Mouse (Mus musculus) lung, embryonic 16.5 days (tissue): ENCODE results near the gene Gps2. TPM values are rescaled to one million over a fixed set of nuclear protein-coding genes. Genes with fewer than 3 reads are reported as not detected.

Source experiments
- ATAC-seq: fragments of 200-750 bp; cut with Nextera tagmentation; 2 replicates; pipeline ENCODE4 v1.8.0; 2017; ENCODE audit warnings: low read depth, mild to moderate bottlenecking, moderate library complexity
- H3K27ac ChIP-seq: fragments of 300-500 bp; sonication (generic); 2 replicates; pipeline ENCODE4 v1.5.1; 2014; ENCODE audit warnings: mild to moderate bottlenecking, control low read depth, low read length
- H3K27me3 ChIP-seq: fragments of 300-500 bp; sonication (generic); 2 replicates; pipeline ENCODE4 v1.6.1; 2014; ENCODE audit warnings: low read depth, low read length, mixed read lengths; ENCODE audit not compliant: control insufficient read depth, insufficient read depth
- H3K36me3 ChIP-seq: fragments of 300-500 bp; sonication (generic); 2 replicates; pipeline ENCODE4 v1.6.1; 2014; ENCODE audit warnings: low read length; ENCODE audit not compliant: control insufficient read depth, insufficient read depth
- H3K4me1 ChIP-seq: fragments of 300-500 bp; sonication (generic); replicated peaks from 2 replicates; pipeline ENCODE4 v1.6.1; 2014; ENCODE audit warnings: low read length, mixed read lengths; ENCODE audit not compliant: control insufficient read depth, insufficient read depth
- H3K4me2 ChIP-seq: fragments of 300-500 bp; sonication (generic); 2 replicates; pipeline ENCODE4 v1.6.1; 2014; ENCODE audit warnings: low read depth, low read length, control low read depth
- H3K4me3 ChIP-seq: fragments of 300-500 bp; sonication (generic); 2 replicates; pipeline ENCODE4 v1.5.1; 2014; ENCODE audit warnings: mild to moderate bottlenecking, low read length, control low read depth
- H3K9ac ChIP-seq: fragments of 300-500 bp; sonication (generic); 2 replicates; pipeline ENCODE4 v1.6.1; 2014; ENCODE audit warnings: low read length, control low read depth
- H3K9me3 ChIP-seq: fragments of 300-500 bp; sonication (generic); 2 replicates; pipeline ENCODE4 v1.6.1; 2016; ENCODE audit warnings: low read length; ENCODE audit not compliant: control insufficient read depth
- WGBS: fragments of 180-500 bp; shearing (Covaris S2); extraction: QIAGEN DNeasy Blood & Tissue Kit; methylation state at CpG from one replicate; pipeline ENCODE4 v1.1.7; 2014; 5-methylcytosine and 5-hydroxymethylcytosine counted together
- polyA plus RNA-seq: library from polyadenylated mRNA; unstranded; fragments of >200 nt; fragmentation: Nextera tagmentation; extraction: Ambion mirVana; gene quantifications from 2 replicates; pipeline ENCODE4 v1.2.1, GENCODE M21; 2015

Gps2 gene
- polyA plus RNA-seq: 85.1 and 87.8 TPM in 2 replicates

DNA sequence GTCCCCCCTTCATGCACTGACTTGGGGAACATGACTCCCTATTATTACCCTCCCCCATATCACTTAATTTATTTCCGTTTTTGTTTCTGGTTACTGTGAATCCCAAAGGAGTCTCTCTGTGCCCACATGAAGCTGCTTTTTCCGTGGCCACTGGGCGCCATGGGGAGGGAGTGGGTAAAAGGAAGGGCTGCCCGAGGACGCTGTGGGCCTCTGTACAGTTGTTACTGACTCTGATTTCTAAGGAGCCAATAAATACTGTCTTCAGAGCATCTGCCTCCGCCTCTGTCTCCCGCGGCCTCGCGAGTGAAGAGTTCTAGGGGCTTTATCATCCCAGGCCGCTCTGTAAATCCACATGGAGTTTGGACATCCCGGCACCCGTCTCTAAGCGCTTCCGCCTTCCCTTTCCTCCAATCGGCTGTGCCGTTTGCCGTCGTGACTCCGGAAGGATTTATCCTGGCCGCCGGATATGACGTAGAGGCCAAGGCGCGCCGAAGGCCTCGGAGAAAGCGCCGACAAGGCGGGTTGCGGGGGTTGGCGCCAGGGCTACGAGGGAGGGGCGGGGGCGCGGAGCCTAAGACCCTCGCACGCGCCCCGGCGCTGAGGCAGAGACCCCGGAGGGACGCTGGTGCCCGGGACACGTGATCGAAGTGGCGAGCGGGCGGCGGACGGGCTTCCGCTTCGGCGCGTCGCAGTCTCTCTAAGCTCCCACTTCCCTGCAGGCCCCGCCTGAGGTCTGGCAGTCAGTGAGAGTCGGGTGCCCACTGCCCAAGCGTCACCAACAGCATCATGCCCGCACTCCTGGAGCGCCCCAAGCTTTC is at the start of gene Gps2:
Gene Gps2 (plus strand): TSS at position 335 of the 818 bp plus-strand sequence.
- ATAC-seq: peak; percentile 90
- Histone ChIP-seq H3K27ac (peak within 1 kb of the TSS; percentile 82), H3K27me3 (no peaks in the 10 kb centered on the region), H3K9me3 (no peaks in the 10 kb centered on the region), H3K4me2 (peak within 1 kb of the TSS; percentile 93), H3K9ac (peak within 1 kb of the TSS; percentile 85), H3K4me3 (peak within 1 kb of the TSS; percentile 98), H3K4me1 (peaks cover 23% of the 10 kb centered on the region), H3K36me3 (peaks cover 68% of the 10 kb centered on the region)
- WGBS: 2% methylated on average over 57 of the region's 61 CpGs

DNA sequence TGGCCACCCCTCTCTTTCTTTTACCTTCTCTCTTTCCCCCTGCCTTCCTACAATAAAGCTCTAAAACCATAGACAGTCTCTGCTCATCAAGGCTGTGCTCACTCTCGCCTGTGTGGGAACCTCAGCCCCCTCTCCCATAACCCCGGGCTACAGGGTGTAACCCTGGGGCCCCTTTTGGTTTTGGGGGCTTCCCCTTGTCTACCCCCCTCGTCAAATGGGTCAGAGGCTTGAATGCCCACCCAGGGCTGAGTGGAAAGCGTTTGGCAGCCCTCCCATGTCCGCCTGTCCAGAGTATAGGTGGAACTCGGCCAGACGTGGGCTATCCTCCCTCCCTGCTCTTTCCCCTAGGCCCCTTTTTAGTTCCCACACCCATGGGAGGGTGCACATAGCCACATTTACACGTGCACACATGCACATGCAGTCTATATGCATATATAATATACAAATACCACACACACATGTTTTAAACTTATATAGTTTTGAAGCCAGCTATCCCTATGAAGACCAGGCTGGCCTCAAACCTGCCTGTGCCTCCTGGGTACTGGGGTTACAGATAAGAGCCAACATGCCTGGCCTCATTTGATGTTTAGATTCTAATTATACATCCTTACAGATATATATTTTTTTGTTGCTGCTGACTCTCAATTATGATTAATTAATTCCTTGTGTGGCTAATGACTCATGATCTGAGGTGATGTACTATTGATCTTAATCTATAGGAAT is 49.4 kb upstream of the Gps2 start:
- 38% methylated on average over 8 of the region's 8 CpGs for WGBS
- no peak overlapping the region for H3K27ac ChIP-seq
- no peak for ATAC-seq
- H3K4me1 ChIP-seq: no peaks in the 10 kb centered on the region
- no peak overlapping the region for H3K9ac ChIP-seq
- H3K4me2 ChIP-seq: no peak overlapping the region
- no peak overlapping the region for H3K4me3 ChIP-seq
- H3K27me3 ChIP-seq: no peaks in the 10 kb centered on the region; the same call in 1 of the 2 replicates
- H3K9me3 ChIP-seq: no peaks in the 10 kb centered on the region
- H3K36me3 ChIP-seq: no peaks in the 10 kb centered on the region

DNA sequence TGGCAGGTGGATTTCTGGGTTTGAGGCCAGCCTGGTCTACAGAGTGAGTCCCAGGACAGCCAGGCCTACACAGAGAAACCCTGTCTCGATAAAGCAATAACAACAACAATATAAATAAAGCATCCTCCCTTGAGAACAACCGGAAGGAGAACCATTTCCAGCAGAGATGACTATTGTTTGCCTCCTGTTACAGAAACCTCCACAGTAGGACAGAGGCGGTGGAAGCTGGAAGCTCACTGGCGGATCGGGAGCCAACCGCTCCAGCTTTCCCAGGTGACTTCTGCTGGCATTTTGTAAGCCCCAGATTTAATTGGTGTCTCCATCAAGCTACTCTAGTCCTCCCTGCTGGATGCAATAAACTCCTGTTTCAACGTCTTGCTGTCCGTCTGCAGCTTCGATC is 48.1 kb upstream of the Gps2 start:
- H3K4me3 ChIP-seq: no peak overlapping the region
- 80% methylated on average over 9 of the region's 9 CpGs for WGBS
- ATAC-seq: no peak
- H3K4me2 ChIP-seq: no peak overlapping the region
- no peaks in the 10 kb centered on the region for H3K36me3 ChIP-seq
- no peaks in the 10 kb centered on the region for H3K9me3 ChIP-seq
- H3K9ac ChIP-seq: no peak overlapping the region
- H3K4me1 ChIP-seq: no peaks in the 10 kb centered on the region
- no peaks in the 10 kb centered on the region; the same call in 1 of the 2 replicates for H3K27me3 ChIP-seq
- H3K27ac ChIP-seq: no peak overlapping the region

- WGBS: 51% methylated on average over 9 of the region's 9 CpGs
- no peak for ATAC-seq
Observed at GRCm38 (mm10) chr11:69867335-69867734, 46.4 kb upstream of the Gps2 start.

GRCm38 (mm10) chr11:69870289-69871069 is 43.2 kb upstream of the Gps2 start:
- Histone ChIP-seq H3K9me3 (no peaks in the 10 kb centered on the region), H3K9ac (no peak overlapping the region), H3K4me1 (peaks cover under 1% of the 10 kb centered on the region), H3K36me3 (no peaks in the 10 kb centered on the region), H3K4me3 (no peak overlapping the region), H3K27me3 (no peaks in the 10 kb centered on the region; the same call in 1 of the 2 replicates), H3K4me2 (no peak overlapping the region), H3K27ac (no peak overlapping the region)
- ATAC-seq: no peak
- WGBS: 92% methylated on average over 2 of the region's 2 CpGs

More at GRCm38 (mm10) chr11:69867335-69867734, 46.4 kb upstream of the Gps2 start:
- Histone ChIP-seq H3K27ac (no peak overlapping the region), H3K4me3 (no peak overlapping the region), H3K4me1 (no peaks in the 10 kb centered on the region), H3K27me3 (no peaks in the 10 kb centered on the region; the same call in 1 of the 2 replicates), H3K9me3 (no peaks in the 10 kb centered on the region), H3K36me3 (no peaks in the 10 kb centered on the region), H3K9ac (no peak overlapping the region), H3K4me2 (no peak overlapping the region)

GRCm38 (mm10) chr11:69871822-69872221 is 41.9 kb upstream of the Gps2 start:
- no peak overlapping the region for H3K4me2 ChIP-seq
- peaks cover 13% of the 10 kb centered on the region for H3K4me1 ChIP-seq
- no peaks in the 10 kb centered on the region for H3K9me3 ChIP-seq
- 80% methylated on average over 7 of the region's 7 CpGs for WGBS
- no peaks in the 10 kb centered on the region for H3K27me3 ChIP-seq
- no peaks in the 10 kb centered on the region for H3K36me3 ChIP-seq
- no peak overlapping the region for H3K27ac ChIP-seq
- ATAC-seq: no peak
- no peak overlapping the region for H3K4me3 ChIP-seq
- no peak overlapping the region for H3K9ac ChIP-seq

DNA sequence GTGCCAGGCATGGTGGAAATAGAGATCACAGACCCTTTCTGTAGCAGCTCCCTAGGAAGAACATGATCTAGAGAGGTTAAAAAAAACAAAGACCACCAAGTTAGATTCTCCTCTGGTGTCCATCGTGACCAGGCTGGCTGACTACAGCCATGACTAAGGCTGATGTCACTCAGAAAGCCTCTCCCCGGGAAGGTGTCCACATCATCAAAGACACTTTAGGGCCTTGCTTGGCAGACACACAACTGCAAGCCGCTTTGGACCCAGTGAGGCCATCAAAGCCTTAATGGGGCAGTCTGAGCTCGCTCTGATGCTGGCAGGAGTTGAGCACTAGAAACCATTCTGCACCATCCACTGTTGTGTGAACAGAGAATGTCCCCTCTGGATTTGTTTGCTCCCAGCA is 41.2 kb upstream of the Gps2 start:
- Histone ChIP-seq H3K27me3 (no peaks in the 10 kb centered on the region), H3K36me3 (no peaks in the 10 kb centered on the region), H3K4me3 (no peak overlapping the region), H3K4me2 (no peak overlapping the region), H3K27ac (no peak overlapping the region), H3K9me3 (no peaks in the 10 kb centered on the region), H3K4me1 (peaks cover 19% of the 10 kb centered on the region), H3K9ac (no peak overlapping the region)
- 67% methylated on average over 4 of the region's 4 CpGs for WGBS
- no peak for ATAC-seq

GRCm38 (mm10) chr11:69876186-69876585 is 37.5 kb upstream of the Gps2 start:
- no peak overlapping the region for H3K4me3 ChIP-seq
- no peaks in the 10 kb centered on the region for H3K9me3 ChIP-seq
- H3K36me3 ChIP-seq: no peaks in the 10 kb centered on the region
- WGBS: 24% methylated on average over 7 of the region's 7 CpGs
- ATAC-seq: peak; percentile 18
- no peaks in the 10 kb centered on the region for H3K27me3 ChIP-seq
- H3K9ac ChIP-seq: no peak overlapping the region
- H3K4me1 ChIP-seq: peaks cover 45% of the 10 kb centered on the region
- no peak overlapping the region for H3K4me2 ChIP-seq
- peak overlapping the region; percentile 72 for H3K27ac ChIP-seq
